Mouse (Mus musculus): ENCODE results near the gene Qk. TPM values are rescaled to one million over a fixed set of nuclear protein-coding genes. Genes with fewer than 3 reads are reported as not detected.

The Qk gene
- total RNA-seq (2022), result 100 to 1,000 TPM; 375 to 387 (median 386) TPM

GRCm38 (mm10) chr17:10319685-10320455 lies at the start of gene Qk:
TSS of gene Qk (minus strand) at chr17:10319854.
- peak; percentile 79 to 92 for DNase-seq (ENCODE audit: low spot score in 2 of 2)

- no peak for DNase-seq (ENCODE audit: low spot score in 2 of 2)
These were observed 47.4 kb upstream of the Qk start for GRCm38 (mm10) chr17:10367044-10367443.

- DNase-seq (ENCODE audit: low spot score in 2 of 2), result no peak
These were observed 46.9 kb upstream of the Qk start for GRCm38 (mm10) chr17:10366577-10366976.

- no peak for DNase-seq (ENCODE audit: low spot score in 2 of 2)
These were observed 46.1 kb upstream of the Qk start for GRCm38 (mm10) chr17:10365501-10366482.

GRCm38 (mm10) chr17:10363151-10363550 lies 43.5 kb upstream of the Qk start:
- no peak for DNase-seq (ENCODE audit: low spot score in 2 of 2)

- no peak for DNase-seq (ENCODE audit: low spot score in 2 of 2)
These were observed 42.2 kb upstream of the Qk start for GRCm38 (mm10) chr17:10361882-10362291.

GRCm38 (mm10) chr17:10360738-10361137 lies 41.1 kb upstream of the Qk start:
- no peak for DNase-seq (ENCODE audit: low spot score in 2 of 2)

GRCm38 (mm10) chr17:10359466-10359865 lies 39.8 kb upstream of the Qk start:
- peak in 1 of 2 experiments; percentile 20 for DNase-seq (ENCODE audit: low spot score in 2 of 2)

GRCm38 (mm10) chr17:10357348-10357747 lies 37.7 kb upstream of the Qk start:
- DNase-seq (ENCODE audit: low spot score in 2 of 2), result no peak

- DNase-seq (ENCODE audit: low spot score in 2 of 2), result no peak
These were observed 36.6 kb upstream of the Qk start for GRCm38 (mm10) chr17:10356294-10356693.

- DNase-seq (ENCODE audit: low spot score in 2 of 2), result no peak
These were observed 36.1 kb upstream of the Qk start for GRCm38 (mm10) chr17:10355746-10356145.

- DNase-seq (ENCODE audit: low spot score in 2 of 2), result no peak
These were observed 18.6 kb upstream of the Qk start for GRCm38 (mm10) chr17:10338286-10338685.

GRCm38 (mm10) chr17:10336558-10336957 lies 16.9 kb upstream of the Qk start:
- DNase-seq (ENCODE audit: low spot score in 2 of 2), result no peak

GRCm38 (mm10) chr17:10335809-10336499 lies 16.3 kb upstream of the Qk start:
- DNase-seq (ENCODE audit: low spot score in 2 of 2), result no peak

- peak; percentile 60 to 84 for DNase-seq (ENCODE audit: low spot score in 2 of 2)
These were observed 15.5 kb upstream of the Qk start for GRCm38 (mm10) chr17:10334957-10335690.

GRCm38 (mm10) chr17:10334481-10334880 lies 14.8 kb upstream of the Qk start:
- no peak for DNase-seq (ENCODE audit: low spot score in 2 of 2)

GRCm38 (mm10) chr17:10333321-10333720 lies 13.7 kb upstream of the Qk start:
- no peak for DNase-seq (ENCODE audit: low spot score in 2 of 2)

GRCm38 (mm10) chr17:10332127-10332526 lies 12.5 kb upstream of the Qk start:
- DNase-seq (ENCODE audit: low spot score in 2 of 2), result no peak

- DNase-seq (ENCODE audit: low spot score in 2 of 2), result no peak
These were observed 9.8 kb upstream of the Qk start for GRCm38 (mm10) chr17:10329461-10329860.

- no peak for DNase-seq (ENCODE audit: low spot score in 2 of 2)
These were observed 9.0 kb upstream of the Qk start for GRCm38 (mm10) chr17:10328544-10329100.

Data from left cerebral cortex, adult 8-10 months (tissue).